Mouse (Mus musculus) MEL (cell line): Measurements from ENCODE around the gene Rplp2. TPM values are rescaled to one million over a fixed set of nuclear protein-coding genes. Genes with fewer than 3 reads are reported as not detected.

Experiments used
- DNase-seq: peaks from one replicate; pipeline ENCODE4 v3.0.0; 2011; ENCODE audit warnings: low read depth, low spot score
- H3K27ac ChIP-seq: 2 replicates; pipeline ENCODE4 v1.5.1; 2012; ENCODE audit warnings: low read depth, mild to moderate bottlenecking, control low read depth, low read length, moderate library complexity; ENCODE audit not compliant: control insufficient read depth
- H3K27me3 ChIP-seq, 2 experiments: fragments of 150-350 bp in 1 of 2; sonication (generic) in 1 of 2; 2 replicates each; pipeline ENCODE4 v1.6.1; 2012; ENCODE audit warnings: low read length in 2 of 2, mild to moderate bottlenecking in 2 of 2, improper control_type of control experiment in 1 of 2, moderate library complexity in 1 of 2; ENCODE audit not compliant: insufficient read depth in 2 of 2, control insufficient read depth in 1 of 2
- H3K36me3 ChIP-seq, 2 experiments: 2 replicates each; pipeline ENCODE4 v1.6.1; 2012 to 2014; ENCODE audit warnings: low read length in 2 of 2, improper control_type of control experiment in 1 of 2, inconsistent platforms in 1 of 2, mild to moderate bottlenecking in 1 of 2; ENCODE audit not compliant: insufficient read depth in 2 of 2, control insufficient read depth in 1 of 2
- H3K4me1 ChIP-seq, 2 experiments: fragments of 150-350 bp in 1 of 2; sonication (generic) in 1 of 2; 2 replicates each; pipeline ENCODE4 v1.6.1; 2012; ENCODE audit warnings: low read length in 2 of 2, improper control_type of control experiment in 1 of 2, mild to moderate bottlenecking in 1 of 2; ENCODE audit not compliant: insufficient read depth in 2 of 2, control insufficient read depth in 1 of 2
- H3K4me3 ChIP-seq, 2 experiments: fragments of 150-350 bp in 1 of 2; sonication (generic) in 1 of 2; 2 replicates each; pipeline ENCODE4 v1.5.1; 2012; ENCODE audit warnings: low read depth in 2 of 2, low read length in 2 of 2, mild to moderate bottlenecking in 2 of 2, moderate library complexity in 2 of 2, control low read depth in 1 of 2, improper control_type of control experiment in 1 of 2; ENCODE audit not compliant: control insufficient read depth in 1 of 2, insufficient read depth in 1 of 2
- H3K79me2 ChIP-seq: 2 replicates; pipeline ENCODE4 v1.6.1; 2012; ENCODE audit warnings: mild to moderate bottlenecking, low read length, moderate library complexity; ENCODE audit not compliant: control insufficient read depth, poor library complexity, insufficient read depth
- H3K9ac ChIP-seq: 2 replicates; pipeline ENCODE4 v1.6.1; 2012; ENCODE audit warnings: low read depth, mild to moderate bottlenecking, control low read depth, low read length, moderate library complexity; ENCODE audit not compliant: control insufficient read depth, poor library complexity, severe bottlenecking
- H3K9me3 ChIP-seq: fragments of 150-350 bp; sonication (generic); replicated peaks from 2 replicates; pipeline ENCODE4 v1.6.1; 2012; ENCODE audit warnings: mild to moderate bottlenecking, low read length, improper control_type of control experiment, moderate library complexity; ENCODE audit not compliant: insufficient read depth
- CHD2 ChIP-seq: IDR thresholded peaks from 2 replicates; pipeline ENCODE4 v1.6.1; 2011; ENCODE audit warnings: low read length, improper control_type of control experiment
- E2F4 ChIP-seq: IDR thresholded peaks from 2 replicates; pipeline ENCODE4 v1.6.1; 2011; ENCODE audit warnings: low read depth, low read length, improper control_type of control experiment, borderline replicate concordance
- ELF1 ChIP-seq: IDR thresholded peaks from 2 replicates; pipeline ENCODE4 v1.6.1; 2014; ENCODE audit warnings: low read depth, mild to moderate bottlenecking, inconsistent platforms, low read length, improper control_type of control experiment, moderate library complexity
- EP300 ChIP-seq, 2 experiments: IDR thresholded peaks; 2 replicates each; pipeline ENCODE4 v1.6.1; 2011; ENCODE audit warnings: improper control_type of control experiment in 2 of 2, low read length in 2 of 2, low read depth in 1 of 2, mild to moderate bottlenecking in 1 of 2
- ETS1 ChIP-seq: IDR thresholded peaks from 2 replicates; pipeline ENCODE4 v1.6.1; 2012; ENCODE audit warnings: low read depth, mild to moderate bottlenecking, inconsistent platforms, low read length, improper control_type of control experiment, moderate library complexity
- GATA1 ChIP-seq: IDR thresholded peaks from 2 replicates; pipeline ENCODE4 v1.6.1; 2011; ENCODE audit warnings: low read depth, low read length, improper control_type of control experiment
- HCFC1 ChIP-seq: IDR thresholded peaks from 2 replicates; pipeline ENCODE4 v1.6.1; 2012; ENCODE audit warnings: low read depth, mild to moderate bottlenecking, inconsistent platforms, low read length, improper control_type of control experiment, moderate library complexity
- JUND ChIP-seq: IDR thresholded peaks from 2 replicates; pipeline ENCODE4 v1.6.1; 2011; ENCODE audit warnings: low read depth, mild to moderate bottlenecking, improper control_type of control experiment, low read length
- KAT2A ChIP-seq: conservative IDR thresholded peaks from 2 replicates; pipeline ENCODE4 v1.6.1; 2012; ENCODE audit warnings: low read depth, low read length, improper control_type of control experiment, inconsistent platforms
- MAFK ChIP-seq: IDR thresholded peaks from 2 replicates; pipeline ENCODE4 v1.6.1; 2011; ENCODE audit warnings: low read depth, mild to moderate bottlenecking, low read length, improper control_type of control experiment, borderline replicate concordance
- MEF2A ChIP-seq: IDR thresholded peaks from 2 replicates; pipeline ENCODE4 v1.6.1; 2014; ENCODE audit warnings: low read depth, mild to moderate bottlenecking, inconsistent platforms, low read length, improper control_type of control experiment; ENCODE audit not compliant: poor library complexity, insufficient replicate concordance, severe bottlenecking; ENCODE audit errors: extremely low read depth
- NELFE ChIP-seq: IDR thresholded peaks from 2 replicates; pipeline ENCODE4 v1.6.1; 2011; ENCODE audit warnings: low read depth, low read length, improper control_type of control experiment
- POLR2AphosphoS5 ChIP-seq: IDR thresholded peaks from 2 replicates; pipeline ENCODE4 v1.6.1; 2012; ENCODE audit warnings: low read depth, borderline replicate concordance, mild to moderate bottlenecking, inconsistent platforms, low read length, moderate library complexity, mixed read lengths
- TAL1 ChIP-seq: IDR thresholded peaks from 2 replicates; pipeline ENCODE4 v1.6.1; 2012; ENCODE audit warnings: mild to moderate bottlenecking, inconsistent platforms, low read length, moderate library complexity, mixed read lengths
- UBTF ChIP-seq: IDR thresholded peaks from 2 replicates; pipeline ENCODE4 v1.6.1; 2012; ENCODE audit warnings: low read depth, mild to moderate bottlenecking, inconsistent platforms, low read length, improper control_type of control experiment, moderate library complexity, borderline replicate concordance; ENCODE audit not compliant: insufficient read depth
- USF1 ChIP-seq: IDR thresholded peaks from 2 replicates; pipeline ENCODE4 v1.6.1; 2014; ENCODE audit warnings: low read depth, mild to moderate bottlenecking, inconsistent platforms, low read length, improper control_type of control experiment, moderate library complexity
- USF2 ChIP-seq, 2 experiments: IDR thresholded peaks; 2 replicates each; pipeline ENCODE4 v1.6.1; 2011 to 2012; ENCODE audit warnings: improper control_type of control experiment in 2 of 2, low read length in 2 of 2, borderline replicate concordance in 1 of 2, inconsistent platforms in 1 of 2, low read depth in 1 of 2, mild to moderate bottlenecking in 1 of 2; ENCODE audit not compliant: insufficient read depth in 1 of 2
- ZC3H11A ChIP-seq: IDR thresholded peaks from 2 replicates; pipeline ENCODE4 v1.6.1; 2012; ENCODE audit warnings: low read depth, mild to moderate bottlenecking, inconsistent platforms, low read length, improper control_type of control experiment
- ZMIZ1 ChIP-seq: IDR thresholded peaks from 2 replicates; pipeline ENCODE4 v1.6.1; 2012; ENCODE audit warnings: low read depth, mild to moderate bottlenecking, inconsistent platforms, low read length, improper control_type of control experiment, moderate library complexity
- ZNF384 ChIP-seq: IDR thresholded peaks from 2 replicates; pipeline ENCODE4 v1.6.1; 2012; ENCODE audit warnings: low read depth, mild to moderate bottlenecking, inconsistent platforms, low read length, improper control_type of control experiment
- polyA plus RNA-seq, 2 experiments: library from polyadenylated mRNA; stranded (reverse) in 1 of 2; unstranded in 1 of 2; fragments of >175 nt in 1 of 2; fragments of >200 nt in 1 of 2; gene quantifications; 2 replicates each; pipeline versions ENCODE4 v1.2.1 to v1.2.4; 2012; ENCODE audit warnings: low replicate concordance in 2 of 2, low read depth in 1 of 2; ENCODE audit not compliant: insufficient read length in 2 of 2, insufficient read depth in 1 of 2, missing spikeins in 1 of 2
- total RNA-seq: library from RNA; depleted of rRNA; stranded (reverse); fragments of 300-350 nt; gene quantifications from 2 replicates; pipeline ENCODE4 v1.2.3, GENCODE M21; 2012

Rplp2 gene
- total and polyA plus RNA-seq, 3 experiments = 3,503 to 3,690 TPM; not detected in 1

DNA sequence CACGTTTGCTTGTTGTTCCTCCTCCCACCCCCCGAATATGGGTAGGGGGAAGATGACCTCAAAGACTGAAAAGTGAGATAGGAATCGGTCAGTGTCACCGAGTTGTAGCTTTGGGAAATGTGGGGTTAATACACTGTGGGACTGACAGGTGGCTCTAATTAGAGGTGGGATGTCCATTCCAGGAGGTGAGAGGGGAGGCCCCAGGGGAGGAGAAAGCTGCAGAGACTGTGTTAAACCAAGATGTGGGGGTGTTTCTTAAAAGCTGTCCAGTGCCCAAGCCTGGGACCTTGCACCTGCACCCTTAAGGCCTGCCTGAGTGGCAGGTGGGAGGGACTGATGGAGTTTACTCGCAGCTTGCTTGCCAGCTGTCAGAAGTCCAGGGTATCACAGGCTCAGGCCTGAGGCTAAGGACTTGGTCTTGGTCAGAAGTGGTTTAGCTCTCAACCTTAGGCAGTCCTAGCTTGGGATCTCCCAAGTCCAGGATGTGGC lies 15.2 kb downstream of the Rplp2 start:
- Histone ChIP-seq H3K4me1 (peaks cover 5 to 14% of the 10 kb centered on the region in 2 experiments), H3K4me3 (no peak overlapping the region), H3K27ac (no peak overlapping the region), H3K27me3 (no peaks in the 10 kb centered on the region)
- TF ChIP-seq USF1 (no peak), E2F4 (no peak), HCFC1 (no peak), NELFE (no peak), ZC3H11A (no peak)
- TF ChIP-seq, all 39 proteins: peak for 0
- Histone ChIP-seq H3K9me3 (no peaks in the 10 kb centered on the region), H3K79me2 (peaks cover 1% of the 10 kb centered on the region; the same call in 1 of the 2 replicates), H3K36me3 (peaks cover 0 to 3% of the 10 kb centered on the region in 2 experiments; a peak in 2 of 4 replicates), H3K9ac (no peak overlapping the region)
- no peak for DNase-seq

DNA sequence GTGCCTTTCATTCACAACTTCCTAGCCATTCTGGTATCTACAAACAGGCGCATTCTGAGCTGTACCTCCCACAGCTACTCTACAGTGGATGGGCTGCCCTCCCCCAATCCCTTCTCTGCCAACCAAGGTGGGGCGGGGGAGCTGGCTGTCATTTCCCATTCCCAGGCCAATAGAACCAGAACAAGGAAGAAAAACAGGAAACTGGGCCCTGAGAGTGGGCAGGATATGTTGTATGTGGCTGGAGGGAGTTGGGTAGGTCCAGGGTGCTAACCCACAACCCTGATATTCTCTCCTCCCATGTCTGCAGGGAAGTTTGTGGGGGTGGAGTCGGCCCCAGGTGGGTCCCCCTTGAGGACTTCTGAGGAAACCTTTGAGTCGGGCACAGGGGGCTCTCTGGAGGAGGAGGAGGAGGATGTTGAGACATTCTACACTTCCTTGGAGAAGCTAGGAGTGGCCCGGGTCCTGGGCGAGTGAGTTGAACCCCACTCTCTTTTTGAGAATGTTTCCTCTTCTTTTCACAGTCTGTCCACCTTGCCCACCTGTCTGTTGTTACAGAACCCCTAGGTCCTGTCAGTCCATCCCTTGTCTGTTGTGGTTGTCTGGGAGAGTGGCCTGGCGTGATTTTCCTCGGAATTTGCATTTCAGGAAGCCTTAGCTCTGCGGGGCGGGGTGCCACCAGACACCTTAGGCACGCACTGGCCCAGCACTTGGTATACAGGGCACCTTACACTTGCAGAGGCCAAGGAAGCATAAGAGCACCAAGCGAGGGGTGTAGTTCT lies 16.8 kb downstream of the Rplp2 start:
- Histone ChIP-seq H3K27me3 (no peaks in the 10 kb centered on the region), H3K4me1 (peaks cover 5 to 20% of the 10 kb centered on the region in 2 experiments), H3K79me2 (peaks cover 1% of the 10 kb centered on the region; the same call in 1 of the 2 replicates), H3K36me3 (peaks cover 0 to 3% of the 10 kb centered on the region in 2 experiments; a peak in 2 of 4 replicates), H3K9ac (no peak overlapping the region), H3K4me3 (no peak overlapping the region; a peak in 1 of 4 replicates), H3K27ac (no peak overlapping the region)
- DNase-seq = no peak
- TF ChIP-seq MAFK (no peak), EP300 (IDR thresholded peaks at IDR 0.05; ENCODE audit: low read depth in 1 of 2, low read length in 2 of 2) (no peak), ZNF384 (no peak), ELF1 (no peak), GATA1 (no peak), KAT2A (no peak), UBTF (no peak), USF2 (IDR thresholded peaks at IDR 0.05; ENCODE audit: borderline replicate concordance in 1 of 2, insufficient read depth in 1 of 2, low read depth in 1 of 2, low read length in 2 of 2) (no peak), ZMIZ1 (no peak), ETS1 (no peak), POLR2AphosphoS5 (no peak), TAL1 (no peak), JUND (no peak), CHD2 (no peak), NELFE (no peak), HCFC1 (no peak), MEF2A (no peak)
- TF ChIP-seq, all 39 proteins: peak for 0
- no peaks in the 10 kb centered on the region for H3K9me3 ChIP-seq
